Mouse (Mus musculus): ENCODE measurements around the gene Kdm5c. TPM values are rescaled to one million over a fixed set of nuclear protein-coding genes. Genes with fewer than 3 reads are reported as not detected.
"Not testable (repeated sequence)": the region's sequence is repeated elsewhere in the genome, so short reads cannot be mapped to it uniquely, and the experiment has no call there.

Gene Kdm5c
- polyA plus RNA-seq (2012; rRNA removed): 25.7 and 36.9 TPM in 2 replicates

- peak; percentile 90 to 99 for DNase-seq (ENCODE audit: extremely low spot score in 1 of 2, low spot score in 1 of 2)
These were observed at the start of gene Kdm5c for GRCm38 (mm10) chrX:152232781-152233763. Kdm5c (plus strand) TSS chrX:152233020.

- DNase-seq (ENCODE audit: extremely low spot score in 1 of 2, low spot score in 1 of 2): no peak
These were observed 45.7 kb upstream of the Kdm5c start for GRCm38 (mm10) chrX:152187151-152187550.

GRCm38 (mm10) chrX:152191266-152191665 is 41.6 kb upstream of the Kdm5c start:
- DNase-seq (ENCODE audit: extremely low spot score in 1 of 2, low spot score in 1 of 2): no peak

GRCm38 (mm10) chrX:152197814-152198648 is 34.8 kb upstream of the Kdm5c start:
- no peak for DNase-seq (ENCODE audit: extremely low spot score in 1 of 2, low spot score in 1 of 2)

- no peak for DNase-seq (ENCODE audit: extremely low spot score in 1 of 2, low spot score in 1 of 2)
These were observed 30.9 kb upstream of the Kdm5c start for GRCm38 (mm10) chrX:152201737-152202421.

- peak in 1 of 2 experiments; percentile 47 for DNase-seq (ENCODE audit: extremely low spot score in 1 of 2, low spot score in 1 of 2)
These were observed 30.3 kb upstream of the Kdm5c start for GRCm38 (mm10) chrX:152202422-152203103.

- no peak for DNase-seq (ENCODE audit: extremely low spot score in 1 of 2, low spot score in 1 of 2)
These were observed 29.6 kb upstream of the Kdm5c start for GRCm38 (mm10) chrX:152203247-152203646.

GRCm38 (mm10) chrX:152205486-152205885 is 27.3 kb upstream of the Kdm5c start:
- no peak for DNase-seq (ENCODE audit: extremely low spot score in 1 of 2, low spot score in 1 of 2)

DNA sequence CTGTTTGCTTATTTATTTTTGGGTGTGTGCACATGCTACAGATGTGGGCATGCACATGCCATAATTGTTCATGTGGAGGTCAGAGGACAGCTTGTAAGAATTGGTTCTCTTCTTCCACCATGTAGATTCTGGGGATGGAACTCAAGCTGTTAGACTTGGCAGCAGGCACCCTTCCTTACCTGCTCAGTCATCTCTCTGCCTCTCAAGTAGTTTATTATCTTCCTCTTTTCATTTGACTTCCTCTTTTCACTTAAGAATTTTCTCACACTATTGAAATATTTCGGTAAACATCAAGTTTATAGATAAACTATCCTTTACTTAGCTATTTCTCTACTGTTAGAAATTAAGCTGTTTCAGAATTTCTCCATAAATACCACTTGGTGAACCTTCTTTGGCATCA is 18.1 kb upstream of the Kdm5c start:
- DNase-seq (ENCODE audit: extremely low spot score in 1 of 2, low spot score in 1 of 2): no peak

DNA sequence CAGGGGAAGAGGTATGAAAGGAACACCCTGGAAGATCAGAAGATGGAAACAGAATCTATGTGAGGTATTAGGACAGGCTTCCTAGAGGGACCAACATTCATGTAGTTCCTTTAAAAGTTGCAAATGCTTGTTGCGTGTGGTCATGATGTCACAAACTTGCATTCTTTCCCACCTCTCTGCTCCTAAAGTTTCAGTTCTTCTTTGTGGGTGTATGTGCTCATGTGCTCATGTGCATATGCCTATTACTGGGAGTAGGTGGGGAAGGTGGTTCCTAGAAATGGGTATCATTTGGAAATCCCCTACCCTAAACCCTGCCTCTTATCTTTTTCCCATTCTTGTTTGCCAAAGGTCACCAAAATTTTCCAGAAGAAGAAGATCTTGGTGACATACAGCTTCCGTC is 14.3 kb upstream of the Kdm5c start:
- DNase-seq (ENCODE audit: extremely low spot score in 1 of 2, low spot score in 1 of 2): no peak

GRCm38 (mm10) chrX:152221721-152222120 is 11.1 kb upstream of the Kdm5c start:
- no peak for DNase-seq (ENCODE audit: extremely low spot score in 1 of 2, low spot score in 1 of 2)

DNA sequence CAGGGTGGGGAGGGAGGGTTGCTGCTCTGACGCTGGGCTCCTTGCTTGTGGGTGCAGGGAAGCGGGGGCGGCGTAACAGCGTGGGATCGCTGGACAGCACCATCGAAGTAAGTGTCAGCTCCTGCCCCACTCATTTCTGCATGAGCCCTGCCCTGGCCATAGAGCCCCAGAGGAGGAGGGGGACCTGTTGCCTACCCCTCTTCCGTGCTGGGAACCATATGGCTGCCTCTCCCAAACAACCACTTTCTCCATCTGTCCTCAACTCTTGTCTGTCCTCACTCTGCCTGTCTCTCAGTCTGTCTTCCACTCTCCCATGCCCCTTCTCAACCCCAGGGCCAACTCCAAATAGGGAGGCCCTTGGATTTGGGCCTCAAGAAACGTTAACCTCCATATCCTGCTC is 10.6 kb upstream of the Kdm5c start:
- no peak for DNase-seq (ENCODE audit: extremely low spot score in 1 of 2, low spot score in 1 of 2)

- no peak for DNase-seq (ENCODE audit: extremely low spot score in 1 of 2, low spot score in 1 of 2)
These were observed 9.5 kb upstream of the Kdm5c start for GRCm38 (mm10) chrX:152223313-152223712.

DNA sequence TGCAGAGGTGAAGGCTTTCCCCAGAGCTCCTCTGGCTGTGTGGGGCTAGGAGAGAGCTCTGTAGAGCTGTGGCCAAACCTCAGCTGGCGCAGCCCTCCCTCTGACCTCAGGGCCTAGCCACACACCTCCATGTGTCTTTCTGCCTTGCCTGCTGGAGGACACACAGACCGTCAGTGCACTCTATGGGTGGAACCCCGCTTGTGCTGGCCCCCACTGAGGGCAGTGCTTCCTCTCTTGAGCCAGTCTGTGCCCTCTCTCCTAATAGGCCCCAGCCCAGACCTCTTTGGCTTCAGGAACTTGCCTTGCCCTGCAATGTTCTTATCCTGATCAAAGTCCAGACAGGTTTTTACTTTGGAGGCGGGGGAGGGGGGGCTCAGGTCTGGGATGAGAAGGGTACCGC is 8.5 kb upstream of the Kdm5c start:
- no peak for DNase-seq (ENCODE audit: extremely low spot score in 1 of 2, low spot score in 1 of 2)

DNA sequence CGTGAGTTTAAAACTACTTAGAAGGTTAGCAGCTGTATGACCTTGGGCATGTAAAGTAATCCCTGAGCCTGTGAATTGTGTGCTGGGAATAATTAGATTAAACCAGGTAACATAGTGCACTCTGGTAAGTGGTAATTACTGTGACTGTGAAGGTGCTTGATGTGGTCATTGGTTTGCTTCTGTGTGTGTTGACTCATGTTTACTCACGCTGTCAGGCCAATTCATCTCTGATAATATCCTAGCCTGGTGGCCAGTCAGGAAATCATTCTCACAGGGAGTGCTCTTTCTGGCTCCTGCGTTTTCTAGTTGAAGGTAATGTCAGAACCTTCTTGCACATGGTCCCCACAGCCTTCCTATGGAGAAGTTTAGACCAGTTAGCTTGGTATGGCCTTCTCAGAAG is 1.3 kb downstream of the Kdm5c start:
- no peak for DNase-seq (ENCODE audit: extremely low spot score in 1 of 2, low spot score in 1 of 2)

- DNase-seq (ENCODE audit: extremely low spot score in 1 of 2, low spot score in 1 of 2): no peak
These were observed 2.9 kb downstream of the Kdm5c start for GRCm38 (mm10) chrX:152235758-152236157.

DNA sequence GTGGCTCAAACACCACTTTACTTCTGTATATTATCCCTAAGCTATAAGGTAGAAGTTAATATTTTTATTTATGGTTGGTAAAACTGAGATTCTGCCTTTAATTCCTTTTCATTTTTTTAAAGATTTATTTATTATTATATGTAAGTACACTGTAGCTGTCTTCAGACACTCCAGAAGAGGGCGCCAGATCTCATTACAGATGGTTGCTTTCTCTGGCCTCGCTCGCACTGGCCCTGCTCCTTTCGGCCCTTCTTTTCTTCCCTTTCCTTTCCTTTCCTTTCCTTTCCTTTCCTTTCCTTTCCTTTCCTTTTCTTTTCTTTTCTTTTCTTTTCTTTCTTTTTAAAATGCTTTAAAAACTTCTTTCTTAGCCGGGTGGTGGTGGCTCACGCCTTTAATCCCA is 10.3 kb downstream of the Kdm5c start:
- not testable (repeated sequence) for DNase-seq (ENCODE audit: extremely low spot score in 1 of 2, low spot score in 1 of 2)

- DNase-seq (ENCODE audit: extremely low spot score in 1 of 2, low spot score in 1 of 2): no peak
These were observed 11.8 kb downstream of the Kdm5c start for GRCm38 (mm10) chrX:152244492-152245189.

DNA sequence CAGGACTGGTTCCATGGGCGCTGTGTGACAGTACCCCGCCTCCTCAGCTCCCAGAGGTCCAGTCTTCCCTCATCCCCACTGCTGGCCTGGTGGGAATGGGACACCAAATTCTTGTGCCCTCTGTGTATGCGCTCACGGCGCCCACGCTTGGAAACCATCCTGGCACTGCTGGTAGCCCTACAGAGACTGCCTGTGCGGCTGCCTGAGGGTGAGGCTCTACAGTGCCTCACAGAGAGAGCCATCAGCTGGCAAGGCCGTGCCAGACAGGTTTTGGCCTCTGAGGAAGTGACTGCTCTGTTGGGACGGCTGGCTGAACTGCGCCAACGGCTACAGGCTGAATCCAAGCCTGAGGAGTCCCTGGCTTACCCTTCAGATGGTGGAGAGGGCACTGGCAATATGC is 38.4 kb downstream of the Kdm5c start:
- no peak for DNase-seq (ENCODE audit: extremely low spot score in 1 of 2, low spot score in 1 of 2)

- no peak for DNase-seq (ENCODE audit: extremely low spot score in 1 of 2, low spot score in 1 of 2)
These were observed 46.6 kb downstream of the Kdm5c start for GRCm38 (mm10) chrX:152279384-152279783.
